Mouse (Mus musculus) embryonic fibroblast, embryonic 13.5 days (primary cell): ENCODE data around the gene Ankrd9.

Experiments
- CTCF ChIP-seq: IDR thresholded peaks from 2 replicates; pipeline ENCODE4 v1.5.1; 2011; ENCODE audit warnings: mild to moderate bottlenecking, control low read depth, low read length, moderate library complexity, borderline replicate concordance; ENCODE audit not compliant: insufficient read depth
- POLR2A ChIP-seq: IDR thresholded peaks from 2 replicates; pipeline ENCODE4 v1.6.1; 2011; ENCODE audit warnings: low read depth, mild to moderate bottlenecking, control low read depth, low read length, moderate library complexity

- TF ChIP-seq CTCF (no peak), POLR2A (no peak)
Observed at GRCm38 (mm10) chr12:110983083-110983482, 4.2 kb upstream of the Ankrd9 start.
